Mouse (Mus musculus): Measurements from ENCODE around the gene Tmem30a. TPM values are rescaled to one million over a fixed set of nuclear protein-coding genes. Genes with fewer than 3 reads are reported as not detected.

The Tmem30a gene
- total RNA-seq (2023): 10 to 100 TPM; 62.2 to 71.4 TPM

GRCm38 (mm10) chr9:79792841-79793835 lies at the start of gene Tmem30a:
Tmem30a (minus strand) TSS chr9:79793507.

DNA sequence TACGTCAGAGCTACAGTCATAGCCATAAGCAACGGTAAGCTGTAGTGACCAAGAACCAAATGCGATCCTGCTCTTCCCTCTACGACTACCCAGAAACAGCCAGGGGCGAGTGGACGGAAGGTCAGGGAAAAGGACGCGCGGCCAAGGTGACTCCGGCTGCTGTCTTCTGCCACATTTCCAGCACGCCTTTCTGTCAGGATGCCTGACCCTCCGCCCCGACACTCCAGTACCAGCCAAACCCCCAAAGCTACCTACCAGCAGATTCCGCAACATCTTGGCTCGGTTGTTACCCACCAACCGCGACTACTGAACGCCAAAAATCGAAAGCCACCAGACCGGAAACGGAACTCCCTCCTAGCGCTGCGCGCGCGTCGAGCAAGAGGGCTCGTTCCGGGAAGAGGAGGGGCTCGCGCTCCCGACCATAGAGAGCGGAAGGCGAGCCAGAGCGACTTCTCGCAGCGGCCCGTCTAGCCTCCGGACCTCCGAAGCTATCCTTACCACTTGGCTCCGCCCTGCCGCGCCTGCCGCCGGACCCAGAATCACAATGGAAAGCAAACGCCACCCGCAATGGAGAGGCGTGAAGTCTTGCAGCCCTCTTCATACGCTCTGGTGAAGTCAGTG lies 33.8 kb downstream of the Tmem30a start, which contains the start of gene Cox7a2:
Gene Cox7a2, minus strand, starts transcription at position 494 of the 621 bp plus-strand sequence.

Other genes with a start within 250 kb of the Tmem30a start
- under 1 TPM; 0.11 to 0.24 TPM for gene Col12a1, start 74.7 kb downstream of the Tmem30a start, total RNA-seq (2023)
- 100 to 1,000 TPM; 127 TPM for gene Cox7a2, start 33.6 kb downstream of the Tmem30a start, total RNA-seq (2023)
- gene Filip1, start 219.3 kb upstream of the Tmem30a start, total RNA-seq (2023): under 1 TPM; 0.11 to 0.13 TPM